Mouse (Mus musculus) heart, embryonic 10.5 days (tissue): ENCODE measurements around the gene Pbld1. TPM values are rescaled to one million over a fixed set of nuclear protein-coding genes. Genes with fewer than 3 reads are reported as not detected.

ENCODE experiments used
- DNase-seq: peaks from one replicate; pipeline ENCODE4 v3.0.0-alpha.2; 2017; ENCODE audit warnings: low spot score
- H3K27ac ChIP-seq: fragments of 300-500 bp; sonication (generic); 2 replicates; pipeline ENCODE4 v1.5.1; 2016; ENCODE audit warnings: mild to moderate bottlenecking
- H3K27me3 ChIP-seq: fragments of 300-500 bp; sonication (generic); 2 replicates; pipeline ENCODE4 v1.6.1; 2016; ENCODE audit warnings: mild to moderate bottlenecking; ENCODE audit not compliant: poor library complexity, insufficient read depth, severe bottlenecking
- H3K36me3 ChIP-seq: fragments of 300-500 bp; sonication (generic); 2 replicates; pipeline ENCODE4 v1.6.1; 2016; ENCODE audit warnings: mild to moderate bottlenecking, moderate library complexity
- H3K4me1 ChIP-seq: fragments of 300-500 bp; sonication (generic); 2 replicates; pipeline ENCODE4 v1.6.1; 2016; ENCODE audit warnings: mild to moderate bottlenecking
- H3K4me3 ChIP-seq: fragments of 300-500 bp; sonication (generic); 2 replicates; pipeline ENCODE4 v1.5.1; 2016; ENCODE audit warnings: mild to moderate bottlenecking, moderate library complexity
- H3K9me3 ChIP-seq: fragments of 300-500 bp; sonication (generic); 2 replicates; pipeline ENCODE4 v1.6.1; 2016; ENCODE audit warnings: mild to moderate bottlenecking, moderate library complexity
- WGBS: fragments of 180-500 bp; shearing (Covaris S2); methylation state at CpG from one replicate; pipeline ENCODE4 v1.1.7; 2016; 5-methylcytosine and 5-hydroxymethylcytosine counted together
- polyA plus RNA-seq: library from polyadenylated mRNA; unstranded; fragments of >200 nt; fragmentation: Nextera tagmentation; extraction: Ambion mirVana; gene quantifications from 2 replicates; pipeline ENCODE4 v1.2.1, GENCODE M21; 2016

The Pbld1 gene
- 0.42 and 1.7 TPM in 2 replicates for polyA plus RNA-seq

- H3K9me3 ChIP-seq: no peaks in the 10 kb centered on the region
- no peak within 1 kb of the TSS for H3K4me3 ChIP-seq
- H3K27ac ChIP-seq: no peak within 1 kb of the TSS
- peaks cover 11% of the 10 kb centered on the region for H3K4me1 ChIP-seq
- no peaks in the 10 kb centered on the region for H3K36me3 ChIP-seq
- DNase-seq: no peak
- 85% methylated on average over 2 of the region's 2 CpGs for WGBS
- H3K27me3 ChIP-seq: peaks cover 21% of the 10 kb centered on the region
Measured at GRCm38 (mm10) chr10:63059862-63060261, at the start of gene Pbld1. Gene Pbld1 (plus strand): TSS chr10:63060162.

- WGBS: 85% methylated on average over 4 of the region's 4 CpGs
- DNase-seq: no peak
- H3K4me3 ChIP-seq: no peak overlapping the region
- H3K9me3 ChIP-seq: no peaks in the 10 kb centered on the region
- H3K36me3 ChIP-seq: peaks cover 94% of the 10 kb centered on the region
- H3K27ac ChIP-seq: no peak overlapping the region
- no peaks in the 10 kb centered on the region for H3K27me3 ChIP-seq
- H3K4me1 ChIP-seq: no peaks in the 10 kb centered on the region
Measured at GRCm38 (mm10) chr10:63010268-63010667, 49.7 kb upstream of the Pbld1 start.

- WGBS: 86% methylated on average over 6 of the region's 6 CpGs
- no peak for DNase-seq
- Histone ChIP-seq H3K4me3 (no peak overlapping the region), H3K9me3 (no peaks in the 10 kb centered on the region), H3K27ac (no peak overlapping the region), H3K27me3 (no peaks in the 10 kb centered on the region), H3K36me3 (peaks cover 95% of the 10 kb centered on the region), H3K4me1 (no peaks in the 10 kb centered on the region)
Measured at GRCm38 (mm10) chr10:63011556-63011955, 48.4 kb upstream of the Pbld1 start.

- no peaks in the 10 kb centered on the region for H3K27me3 ChIP-seq
- no peak overlapping the region for H3K27ac ChIP-seq
- no peak overlapping the region for H3K4me3 ChIP-seq
- WGBS: 76% methylated on average over 3 of the region's 3 CpGs
- H3K4me1 ChIP-seq: no peaks in the 10 kb centered on the region
- no peaks in the 10 kb centered on the region for H3K9me3 ChIP-seq
- peaks cover 93% of the 10 kb centered on the region for H3K36me3 ChIP-seq
- DNase-seq: no peak
Measured at GRCm38 (mm10) chr10:63013476-63013875, 46.5 kb upstream of the Pbld1 start.

GRCm38 (mm10) chr10:63014168-63014567 is 45.8 kb upstream of the Pbld1 start:
- no peaks in the 10 kb centered on the region for H3K4me1 ChIP-seq
- no peak for DNase-seq
- 87% methylated on average over 9 of the region's 9 CpGs for WGBS
- H3K27me3 ChIP-seq: no peaks in the 10 kb centered on the region
- peaks cover 90% of the 10 kb centered on the region for H3K36me3 ChIP-seq
- no peaks in the 10 kb centered on the region for H3K9me3 ChIP-seq
- H3K27ac ChIP-seq: no peak overlapping the region
- H3K4me3 ChIP-seq: no peak overlapping the region

- Histone ChIP-seq H3K36me3 (peaks cover 42% of the 10 kb centered on the region), H3K4me1 (peaks cover 11% of the 10 kb centered on the region), H3K27me3 (no peaks in the 10 kb centered on the region), H3K9me3 (no peaks in the 10 kb centered on the region), H3K27ac (no peak overlapping the region), H3K4me3 (no peak overlapping the region)
- DNase-seq: no peak
- WGBS: 93% methylated on average over 6 of the region's 6 CpGs
Measured at GRCm38 (mm10) chr10:63019304-63019703, 40.7 kb upstream of the Pbld1 start.

- H3K36me3 ChIP-seq: peaks cover 18% of the 10 kb centered on the region
- no peak for DNase-seq
- H3K4me1 ChIP-seq: peaks cover 14% of the 10 kb centered on the region
- WGBS: 66% methylated on average over 4 of the region's 4 CpGs
- H3K27me3 ChIP-seq: no peaks in the 10 kb centered on the region
- H3K27ac ChIP-seq: no peak overlapping the region
- no peaks in the 10 kb centered on the region for H3K9me3 ChIP-seq
- peak overlapping the region; percentile 89 for H3K4me3 ChIP-seq
Measured at GRCm38 (mm10) chr10:63021702-63022101, 38.3 kb upstream of the Pbld1 start.

- Histone ChIP-seq H3K9me3 (no peaks in the 10 kb centered on the region), H3K27me3 (no peaks in the 10 kb centered on the region), H3K36me3 (peaks cover 8% of the 10 kb centered on the region), H3K4me1 (peaks cover 14% of the 10 kb centered on the region), H3K27ac (peak overlapping the region; percentile 100), H3K4me3 (peak overlapping the region; percentile 89)
- under 1% methylated on average over 27 of the region's 27 CpGs for WGBS
- no peak for DNase-seq
Measured at GRCm38 (mm10) chr10:63022541-63023120, 37.3 kb upstream of the Pbld1 start.

GRCm38 (mm10) chr10:63023121-63023748 is 36.7 kb upstream of the Pbld1 start:
- WGBS: under 1% methylated on average over 66 of the region's 68 CpGs

GRCm38 (mm10) chr10:63023749-63024579 is 36.0 kb upstream of the Pbld1 start, which contains the start of the genes Hnrnph3 and Pbld2:
Gene Hnrnph3 (minus strand): TSS chr10:63024217.
Gene Pbld2 (plus strand): TSS chr10:63024315.
- Histone ChIP-seq H3K27ac (peak within 1 kb of the TSS; percentile 100), H3K27me3 (no peaks in the 10 kb centered on the region), H3K4me1 (peaks cover 14% of the 10 kb centered on the region), H3K36me3 (no peaks in the 10 kb centered on the region), H3K4me3 (peak within 1 kb of the TSS; percentile 89), H3K9me3 (no peaks in the 10 kb centered on the region)
- WGBS: under 1% methylated on average over 65 of the region's 69 CpGs
- peak; percentile 99 for DNase-seq

More at GRCm38 (mm10) chr10:63023121-63023748, 36.7 kb upstream of the Pbld1 start:
- Histone ChIP-seq H3K27ac (peak overlapping the region; percentile 100), H3K36me3 (peaks cover 2% of the 10 kb centered on the region; the same call in 1 of the 2 replicates), H3K9me3 (no peaks in the 10 kb centered on the region), H3K4me3 (peak overlapping the region; percentile 89), H3K27me3 (no peaks in the 10 kb centered on the region), H3K4me1 (peaks cover 14% of the 10 kb centered on the region)
- DNase-seq: peak; percentile 88

GRCm38 (mm10) chr10:63024580-63024910 is 35.4 kb upstream of the Pbld1 start:
- Histone ChIP-seq H3K9me3 (no peaks in the 10 kb centered on the region), H3K4me3 (peak overlapping the region; percentile 89), H3K4me1 (peaks cover 14% of the 10 kb centered on the region), H3K36me3 (no peaks in the 10 kb centered on the region), H3K27ac (peak overlapping the region; percentile 100), H3K27me3 (no peaks in the 10 kb centered on the region)
- peak; percentile 89 for DNase-seq
- WGBS: under 1% methylated on average over 8 of the region's 8 CpGs

- no peaks in the 10 kb centered on the region for H3K36me3 ChIP-seq
- no peaks in the 10 kb centered on the region for H3K9me3 ChIP-seq
- DNase-seq: no peak
- 56% methylated on average over 2 of the region's 2 CpGs for WGBS
- H3K27me3 ChIP-seq: no peaks in the 10 kb centered on the region
- H3K27ac ChIP-seq: peak overlapping the region; percentile 100
- peaks cover 14% of the 10 kb centered on the region for H3K4me1 ChIP-seq
- H3K4me3 ChIP-seq: peak overlapping the region; percentile 89
Measured at GRCm38 (mm10) chr10:63025016-63025415, 34.9 kb upstream of the Pbld1 start.
